Mouse (Mus musculus): ENCODE data around the gene Epb42.

Gene Epb42

GRCm38 (mm10) chr2:120970045-120970539 lies 66.8 kb downstream of the Epb42 start:
- DNase-seq (ENCODE audit: extremely low read depth, low read depth, low spot score) = no peak

Data from fat pad, adult 2 months (tissue).